Mouse (Mus musculus): Measurements from ENCODE around the gene Fam72a.

GRCm38 (mm10) chr1:131523794-131524193, 3.9 kb upstream of the Fam72a start:
- TF ChIP-seq POLR2A (IDR thresholded peaks at IDR 0.05; ENCODE audit: insufficient read depth, low read length) (no peak), CTCF (IDR thresholded peaks at IDR 0.05; ENCODE audit: low read depth, low read length) (no peak), EP300 (IDR thresholded peaks at IDR 0.05; ENCODE audit: insufficient read depth, low read depth, low read length) (no peak)
